ENCODE assay signal across 9 mouse cellular contexts in genomic region chr13:113616751-113617337, GRCm38 (mm10). TPM values are rescaled to one million over a fixed set of nuclear protein-coding genes. Genes with fewer than 3 reads are reported as not detected.
DNase-seq lines count a peak whose midpoint lies in the region; ATAC-seq and TF ChIP-seq lines count a peak whose summit lies in the region.
"Had no signal": no experiment of that assay in that cellular context is flagged by ENCODE, and none has a peak within 500 bp of the region (broad histone marks: within the 10 kb centered on the region; RNA-seq: fewer than 3 reads in every experiment).

No protein-coding gene starts in this region.

- peak; percentile 51 for DNase-seq in cerebellum, adult 11-12 months
- DNase-seq in forebrain, embryonic 11.5 days (ENCODE audit: low spot score): no peak
- DNase-seq in kidney, adult 18-20 months: peak; percentile 62
- no peak for DNase-seq in midbrain, embryonic 14.5 days
- DNase-seq in urinary bladder, postnatal 10 days (ENCODE audit: low spot score): no peak
- no peak for DNase-seq in layer of hippocampus, adult 18-20 months (ENCODE audit: low spot score in 2 of 2)

- H3K79me2 ChIP-seq in C2C12 (ENCODE audit: control insufficient read depth, insufficient read depth): peaks cover 65% of the 10 kb centered on the region

- peaks cover 61% of the 10 kb centered on the region for H3K79me3 ChIP-seq in C2C12 (ENCODE audit: low read depth)

- WGBS in forebrain, embryonic 11.5 days: 77% methylated on average over 24 of the region's 24 CpGs
- 73% methylated on average over 24 of the region's 24 CpGs for WGBS in midbrain, embryonic 14.5 days

- peak overlapping the region; percentile 80 for H3ac ChIP-seq in C2C12 (ENCODE audit: control insufficient read depth, insufficient read length, low read depth)

- peak overlapping the region; percentile 80 for H3K9ac ChIP-seq in forebrain, embryonic 11.5 days (ENCODE audit: low read length)
- H3K9ac ChIP-seq in midbrain, embryonic 14.5 days (replicated peaks; ENCODE audit: low read length): peak overlapping the region; percentile 87

- H3K27ac ChIP-seq in forebrain, embryonic 11.5 days (ENCODE audit: low read depth, low read length): no peak overlapping the region
- H3K27ac ChIP-seq in midbrain, embryonic 14.5 days (replicated peaks; ENCODE audit: low read depth, low read length): no peak overlapping the region

- TF ChIP-seq CTCF in C2C12 (IDR thresholded peaks at IDR 0.05; ENCODE audit: control insufficient read depth, insufficient read depth, insufficient read length): no peak

- H3K9me3 ChIP-seq in forebrain, embryonic 11.5 days (ENCODE audit: control insufficient read depth, low read length): no peaks in the 10 kb centered on the region
- H3K9me3 ChIP-seq in midbrain, embryonic 14.5 days (ENCODE audit: control insufficient read depth, low read length): no peaks in the 10 kb centered on the region

- no peaks in the 10 kb centered on the region for H3K27me3 ChIP-seq in C2C12 (ENCODE audit: control insufficient read depth, insufficient read depth, insufficient read length)
- H3K27me3 ChIP-seq in forebrain, embryonic 11.5 days (ENCODE audit: control insufficient read depth, insufficient read depth, low read length): no peaks in the 10 kb centered on the region
- no peaks in the 10 kb centered on the region for H3K27me3 ChIP-seq in midbrain, embryonic 14.5 days (ENCODE audit: control insufficient read depth, insufficient read depth, low read length)

- peaks cover 13% of the 10 kb centered on the region for H3K36me3 ChIP-seq in C2C12 (ENCODE audit: control insufficient read depth, insufficient read depth)
- no peaks in the 10 kb centered on the region for H3K36me3 ChIP-seq in forebrain, embryonic 11.5 days (ENCODE audit: control insufficient read depth, insufficient read depth, low read length)
- H3K36me3 ChIP-seq in midbrain, embryonic 14.5 days (ENCODE audit: control insufficient read depth, insufficient read depth, low read length): no peaks in the 10 kb centered on the region

- peak overlapping the region; percentile 93 for H3K4me2 ChIP-seq in forebrain, embryonic 11.5 days (ENCODE audit: low read depth, low read length, severe bottlenecking)
- H3K4me2 ChIP-seq in midbrain, embryonic 14.5 days (ENCODE audit: low read length): peak overlapping the region; percentile 69

- no peak for ATAC-seq in cerebellum, adult (ENCODE audit: insufficient number of reproducible peaks, low FRiP score, low TSS enrichment)
- ATAC-seq in forebrain, embryonic 11.5 days (replicated peaks; ENCODE audit: low FRiP score): no peak
- no peak for ATAC-seq in midbrain, embryonic 14.5 days (ENCODE audit: low FRiP score, low TSS enrichment)

- H3K4me1 ChIP-seq in forebrain, embryonic 11.5 days (replicated peaks; ENCODE audit: control insufficient read depth, insufficient read depth, low read length): peaks cover 27% of the 10 kb centered on the region
- H3K4me1 ChIP-seq in midbrain, embryonic 14.5 days (ENCODE audit: control insufficient read depth, insufficient read depth, low read length): peaks cover 50% of the 10 kb centered on the region

- H3K4me3 ChIP-seq in C2C12 (ENCODE audit: insufficient read depth, poor library complexity, severe bottlenecking): peak overlapping the region; percentile 71
- peak overlapping the region; percentile 78 for H3K4me3 ChIP-seq in forebrain, embryonic 11.5 days (ENCODE audit: low read depth, low read length)
- peak overlapping the region; percentile 86 for H3K4me3 ChIP-seq in midbrain, embryonic 14.5 days (replicated peaks; ENCODE audit: low read depth, low read length)

TF ChIP-seq in C2C12, 6 proteins besides CTCF, POLR2A, EP300 and RAD21:
- no peak for TF ChIP-seq USF1 (IDR thresholded peaks at IDR 0.05; ENCODE audit: low read depth)
- no peak for TF ChIP-seq CEBPB (IDR thresholded peaks at IDR 0.05; ENCODE audit: low read depth)
- no peak for TF ChIP-seq FOSL1 (IDR thresholded peaks at IDR 0.05; ENCODE audit: insufficient read depth, low read length, poor library complexity, severe bottlenecking)

RNA-seq across cellular contexts. Expression of gene Snx18, which starts 1.5 kb away (rescaled TPM):
- polyA plus RNA-seq in C2C12 (2012; fragmentation: generic; extraction: Trizol): 28.6 TPM
- 18.7 and 21.1 TPM in 2 replicates for polyA plus RNA-seq in forebrain, embryonic 11.5 days (2014; fragmentation: Nextera tagmentation; extraction: Ambion mirVana)
- 10.3 and 13.2 TPM in 2 replicates for polyA plus RNA-seq in midbrain, embryonic 14.5 days (2014; fragmentation: Nextera tagmentation; extraction: Ambion mirVana)
- 10 to 100 TPM; 22.7 to 23.5 TPM for total RNA-seq in layer of hippocampus, adult 18-20 months (2021)

RNA-seq across cellular contexts. Expression of gene Hspb3, which starts 46.6 kb away (rescaled TPM):
- not detected for polyA plus RNA-seq in C2C12 (2012; fragmentation: generic; extraction: Trizol)
- not detected in 2 replicates for polyA plus RNA-seq in forebrain, embryonic 11.5 days (2014; fragmentation: Nextera tagmentation; extraction: Ambion mirVana)
- polyA plus RNA-seq in midbrain, embryonic 14.5 days (2014; fragmentation: Nextera tagmentation; extraction: Ambion mirVana): 0.29 TPM in 1 of 2 replicates, not detected in the other
- total RNA-seq in layer of hippocampus, adult 18-20 months (2021): 1 to 10 TPM in 1 of 2 experiments, under 1 TPM in 1; 0.99 to 2.2 TPM
- polyA plus RNA-seq: gonadal fat pad, adult 2 months had no signal

Comparison
In these comparisons a context has a peak if more than half of its experiments do, and no peak if none do; other contexts are left out.
1. DNase-seq: peak in cerebellum, adult 11-12 months (single experiment) and kidney, adult 18-20 months (single experiment); none in forebrain, embryonic 11.5 days (single experiment), midbrain, embryonic 14.5 days (single experiment), urinary bladder, postnatal 10 days (single experiment) and layer of hippocampus, adult 18-20 months (0 of 2).
2. Peak in every context shown above with its lines, with median percentiles within 50 percentile points of each other: H3K4me3 ChIP-seq.